Mouse (Mus musculus) naive thymus-derived CD4-positive, alpha-beta T cell, adult 2 months (primary cell): ENCODE results near the gene Gnat1.

Experiments
- DNase-seq: peaks from one replicate; pipeline ENCODE4 v3.0.0-alpha.2; 2011; ENCODE audit warnings: low read depth

Gene Gnat1

GRCm38 (mm10) chr9:107679501-107679900, at the start of gene Gnat1:
Gene Gnat1, minus strand, starts transcription at chr9:107679712.
- DNase-seq = no peak

GRCm38 (mm10) chr9:107728919-107729670, 49.6 kb upstream of the Gnat1 start:
- DNase-seq = no peak

GRCm38 (mm10) chr9:107727041-107727440, 47.5 kb upstream of the Gnat1 start:
- no peak for DNase-seq

- no peak for DNase-seq
These were observed 45.3 kb upstream of the Gnat1 start for GRCm38 (mm10) chr9:107724796-107725195.

GRCm38 (mm10) chr9:107723794-107724531, 44.5 kb upstream of the Gnat1 start:
- peak; percentile 55 for DNase-seq

- no peak for DNase-seq
These were observed 43.8 kb upstream of the Gnat1 start for GRCm38 (mm10) chr9:107723292-107723691.

- peak; percentile 81 for DNase-seq
These were observed 39.4 kb upstream of the Gnat1 start for GRCm38 (mm10) chr9:107718781-107719540.

- no peak for DNase-seq
These were observed 37.4 kb upstream of the Gnat1 start for GRCm38 (mm10) chr9:107716951-107717350.

GRCm38 (mm10) chr9:107715632-107716031, 36.1 kb upstream of the Gnat1 start:
- DNase-seq = no peak

GRCm38 (mm10) chr9:107714221-107714952, 34.9 kb upstream of the Gnat1 start:
- DNase-seq = no peak

GRCm38 (mm10) chr9:107709697-107710483, 30.4 kb upstream of the Gnat1 start, which contains the start of gene Sema3f:
Gene Sema3f, minus strand, starts transcription at chr9:107710475.
- peak; percentile 83 for DNase-seq

- peak; percentile 49 for DNase-seq
These were observed 29.7 kb upstream of the Gnat1 start for GRCm38 (mm10) chr9:107709096-107709696.

- DNase-seq = no peak
These were observed 29.1 kb upstream of the Gnat1 start for GRCm38 (mm10) chr9:107708439-107709095.

- peak; percentile 41 for DNase-seq
These were observed 28.4 kb upstream of the Gnat1 start for GRCm38 (mm10) chr9:107707701-107708438.

GRCm38 (mm10) chr9:107706781-107707211, 27.3 kb upstream of the Gnat1 start:
- DNase-seq = no peak

GRCm38 (mm10) chr9:107703337-107704122, 24.0 kb upstream of the Gnat1 start:
- no peak for DNase-seq

- DNase-seq = no peak
These were observed 23.2 kb upstream of the Gnat1 start for GRCm38 (mm10) chr9:107702606-107703185.

GRCm38 (mm10) chr9:107701594-107701993, 22.1 kb upstream of the Gnat1 start:
- no peak for DNase-seq
